Mouse (Mus musculus): Measurements from ENCODE around the gene Cisd1. TPM values are rescaled to one million over a fixed set of nuclear protein-coding genes. Genes with fewer than 3 reads are reported as not detected.
"Not testable (repeated sequence)": the region's sequence is repeated elsewhere in the genome, so short reads cannot be mapped to it uniquely, and the experiment has no call there.

The Cisd1 gene
- polyA plus RNA-seq (2016; fragmentation: Nextera tagmentation; extraction: Ambion mirVana) = 99.5 and 102 TPM in 2 replicates

DNA sequence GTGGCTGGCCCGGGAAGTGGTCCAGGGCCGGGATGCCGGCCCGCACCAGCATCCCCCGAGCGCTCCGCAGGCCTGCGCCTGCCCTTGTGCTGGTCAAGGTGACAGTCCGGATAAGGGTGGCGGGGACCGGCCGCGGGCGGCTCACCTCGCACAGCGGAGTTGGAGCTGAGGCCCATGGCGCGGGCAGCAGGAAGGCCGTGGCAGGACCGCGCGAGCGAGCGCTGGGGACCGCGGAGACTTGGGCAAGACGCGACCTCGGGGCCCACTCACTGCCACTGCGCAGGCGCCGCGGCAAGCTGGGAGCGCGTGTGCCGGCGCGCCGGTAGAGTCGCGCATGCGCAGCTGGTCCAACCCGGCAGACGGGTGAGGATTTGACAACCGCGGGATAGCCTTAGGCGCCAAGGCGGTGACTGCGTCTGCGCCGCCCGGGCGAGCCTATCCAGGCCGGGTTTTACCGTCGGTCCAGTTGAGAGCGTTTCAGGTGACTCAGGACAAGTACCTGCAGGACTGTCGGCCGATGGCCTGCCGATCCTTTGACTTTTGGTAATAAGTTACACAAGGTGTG is at the start of gene Cisd1:
Cisd1 (minus strand) TSS at position 376 of the 565 bp plus-strand sequence.
- peaks cover 18% of the 10 kb centered on the region for H3K4me1 ChIP-seq
- H3K9me3 ChIP-seq = no peaks in the 10 kb centered on the region
- ATAC-seq (ENCODE audit: insufficient number of reproducible peaks, insufficient read depth, low FRiP score, low TSS enrichment) = peak; percentile 61
- H3K27me3 ChIP-seq = no peaks in the 10 kb centered on the region
- peak within 1 kb of the TSS; percentile 79 for H3K4me3 ChIP-seq
- peak within 1 kb of the TSS; percentile 65 for H3K27ac ChIP-seq
- WGBS = under 1% methylated on average over 60 of the region's 60 CpGs
- H3K9ac ChIP-seq = peak within 1 kb of the TSS; percentile 75
- peak within 1 kb of the TSS; percentile 63 for H3K4me2 ChIP-seq (replicated peaks)
- H3K36me3 ChIP-seq = no peaks in the 10 kb centered on the region

DNA sequence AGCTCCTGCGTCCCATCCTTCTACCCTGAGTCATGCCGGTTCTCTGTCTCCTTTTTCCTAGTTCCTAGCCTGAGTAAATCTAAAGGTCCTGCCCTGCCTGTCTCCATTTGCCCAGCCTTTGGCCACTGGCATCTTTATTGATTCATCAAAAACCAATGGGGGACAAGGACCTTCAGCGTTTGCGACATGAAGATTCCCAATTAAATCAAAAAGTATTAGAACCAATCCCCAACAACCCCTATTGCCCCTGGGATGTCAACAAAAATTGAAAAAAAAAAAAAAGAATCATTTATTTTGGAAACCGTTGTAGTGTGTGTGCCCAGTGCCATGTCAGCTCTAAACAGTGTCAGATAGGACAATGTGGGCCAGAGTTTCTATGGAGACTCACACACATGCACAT is 44.6 kb upstream of the Cisd1 start:
- H3K27ac ChIP-seq = no peak overlapping the region
- H3K9ac ChIP-seq = no peak overlapping the region
- WGBS = 94% methylated on average over 5 of the region's 5 CpGs
- ATAC-seq (ENCODE audit: insufficient number of reproducible peaks, insufficient read depth, low FRiP score, low TSS enrichment) = no peak
- H3K9me3 ChIP-seq = no peaks in the 10 kb centered on the region
- no peaks in the 10 kb centered on the region for H3K27me3 ChIP-seq
- H3K4me3 ChIP-seq = no peak overlapping the region
- H3K4me2 ChIP-seq (replicated peaks) = no peak overlapping the region
- no peaks in the 10 kb centered on the region for H3K4me1 ChIP-seq
- no peaks in the 10 kb centered on the region for H3K36me3 ChIP-seq

DNA sequence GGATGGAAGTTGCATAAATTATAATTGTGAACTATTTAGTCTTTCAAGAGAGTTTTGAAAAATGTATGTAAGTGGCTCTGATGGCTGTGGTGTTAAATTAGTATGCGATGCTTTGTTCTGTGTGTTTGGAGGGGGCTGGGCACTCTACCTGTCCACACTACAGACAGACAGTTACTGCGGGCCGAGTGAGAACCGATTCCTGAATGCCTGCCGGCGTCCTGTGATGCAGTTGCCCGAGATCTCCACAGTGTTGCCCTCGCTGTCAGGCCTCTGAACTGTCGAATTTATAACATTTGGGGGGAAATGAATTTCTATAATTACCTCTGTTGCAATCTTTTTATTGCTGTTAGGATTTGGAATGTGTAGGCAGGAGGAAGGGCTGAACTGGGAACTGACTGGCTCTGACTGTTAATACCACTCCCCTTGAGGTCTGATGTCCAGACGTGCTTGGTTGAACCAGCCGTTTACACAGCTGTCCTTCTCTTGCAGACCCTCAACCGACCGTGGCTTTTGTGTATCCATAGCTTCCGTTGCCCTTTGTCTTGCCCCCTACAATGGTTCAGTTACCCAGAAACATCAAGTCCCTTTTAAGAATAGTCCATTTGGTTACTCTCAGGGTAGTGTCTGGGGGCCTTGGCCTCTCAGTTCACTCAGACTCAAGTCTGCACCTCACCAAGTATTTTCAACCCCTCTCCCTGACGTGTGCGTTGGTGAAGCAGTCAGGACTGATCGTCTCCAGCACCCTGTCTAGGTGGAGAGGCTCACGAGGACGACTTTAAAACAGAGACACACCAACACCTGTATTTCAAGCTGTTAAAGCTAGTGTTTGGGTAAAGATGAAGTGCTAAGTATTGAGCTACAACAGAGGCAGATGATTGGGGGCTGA is 39.6 kb upstream of the Cisd1 start:
- Histone ChIP-seq H3K4me3 (no peak overlapping the region), H3K4me2 (replicated peaks) (no peak overlapping the region), H3K27me3 (no peaks in the 10 kb centered on the region), H3K27ac (no peak overlapping the region), H3K9me3 (no peaks in the 10 kb centered on the region), H3K9ac (no peak overlapping the region), H3K36me3 (0 out of 2 replicates have a peak, but pooled peaks cover 10% of the 10 kb centered on the region), H3K4me1 (no peaks in the 10 kb centered on the region)
- WGBS = 74% methylated on average over 19 of the region's 19 CpGs
- no peak for ATAC-seq (ENCODE audit: insufficient number of reproducible peaks, insufficient read depth, low FRiP score, low TSS enrichment)

DNA sequence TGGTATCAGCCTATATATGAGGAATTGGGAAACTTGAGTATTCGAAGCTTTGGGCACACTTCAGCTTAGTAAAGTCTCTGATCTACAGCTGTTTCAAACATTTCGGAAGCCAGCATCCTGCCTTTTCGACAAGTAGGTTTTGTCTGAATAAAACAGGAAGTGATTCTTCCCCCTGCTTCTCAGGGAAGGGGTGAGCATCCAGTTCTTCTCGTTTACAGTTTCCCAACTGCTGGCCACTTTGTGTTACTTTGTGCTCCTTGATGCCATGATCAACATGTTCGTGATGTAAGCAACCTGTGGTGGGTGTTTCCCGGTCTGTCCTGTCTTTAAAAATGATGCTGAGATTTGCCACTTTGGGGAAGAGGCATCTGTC is 38.8 kb upstream of the Cisd1 start:
- not testable (repeated sequence) for ATAC-seq (ENCODE audit: insufficient number of reproducible peaks, insufficient read depth, low FRiP score, low TSS enrichment); H3K27me3 ChIP-seq; H3K4me3 ChIP-seq; H3K9ac ChIP-seq; H3K27ac ChIP-seq; H3K4me2 ChIP-seq (replicated peaks); H3K4me1 ChIP-seq; H3K9me3 ChIP-seq
- 79% methylated on average over 6 of the region's 6 CpGs for WGBS
- peaks cover 18% of the 10 kb centered on the region for H3K36me3 ChIP-seq

DNA sequence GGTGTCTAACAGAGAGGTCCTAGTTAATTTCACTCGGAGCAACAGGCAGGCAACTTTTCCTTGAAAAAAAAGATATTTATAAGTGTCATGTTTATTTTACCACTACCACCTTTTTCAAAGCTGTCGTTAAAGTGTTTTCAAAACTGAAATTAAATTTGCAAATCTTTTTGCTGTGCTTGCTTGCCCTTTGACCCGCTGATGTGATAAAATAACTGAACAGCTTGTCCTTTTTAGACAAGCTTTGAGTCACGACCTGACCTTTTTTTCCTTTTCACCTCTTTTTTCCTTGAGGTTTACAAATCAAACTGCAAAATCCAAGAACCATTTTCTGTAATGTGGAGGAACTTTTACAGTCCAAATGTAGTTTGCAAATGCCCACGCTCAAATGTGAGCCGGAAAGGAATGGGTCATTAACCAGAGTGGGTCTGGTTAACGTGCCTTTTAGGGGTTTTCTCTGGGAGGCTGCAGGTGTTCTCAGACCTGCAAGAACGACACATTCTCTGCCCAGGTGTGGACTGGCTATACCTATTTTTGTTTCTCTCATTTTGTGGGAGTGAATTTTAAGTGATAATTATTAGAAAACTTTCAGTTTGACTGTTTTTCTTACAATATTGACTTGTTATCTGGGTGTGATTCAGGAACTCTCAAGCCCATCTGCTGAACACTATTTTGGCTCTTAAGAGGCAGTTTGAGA is 38.3 kb upstream of the Cisd1 start:
- Histone ChIP-seq H3K27ac (no peak overlapping the region), H3K9me3 (no peaks in the 10 kb centered on the region), H3K36me3 (peaks cover 19% of the 10 kb centered on the region), H3K4me2 (replicated peaks) (no peak overlapping the region), H3K4me1 (no peaks in the 10 kb centered on the region), H3K9ac (no peak overlapping the region), H3K27me3 (no peaks in the 10 kb centered on the region), H3K4me3 (no peak overlapping the region)
- WGBS = 71% methylated on average over 8 of the region's 8 CpGs
- no peak for ATAC-seq (ENCODE audit: insufficient number of reproducible peaks, insufficient read depth, low FRiP score, low TSS enrichment)

DNA sequence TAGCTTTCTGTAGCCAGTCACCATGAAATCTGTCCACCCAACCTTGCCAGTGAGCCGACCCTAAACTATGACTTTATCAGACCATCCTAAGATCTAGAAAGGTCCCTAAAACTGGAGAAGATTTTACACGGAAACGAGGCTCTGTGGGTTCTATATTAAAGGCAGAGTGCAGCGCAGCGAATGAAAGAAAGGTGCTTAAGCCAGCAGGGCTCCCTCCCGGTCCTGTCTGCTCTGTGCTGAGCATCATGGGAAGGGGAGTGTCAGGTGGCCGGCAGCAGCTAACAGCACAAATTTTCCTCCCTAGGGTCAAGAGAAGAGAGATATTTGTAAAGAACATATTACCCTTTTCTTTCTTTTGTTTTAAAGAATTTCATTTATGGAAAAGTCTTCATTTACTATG is 37.4 kb upstream of the Cisd1 start:
- H3K9me3 ChIP-seq = no peaks in the 10 kb centered on the region
- H3K27ac ChIP-seq = no peak overlapping the region
- no peaks in the 10 kb centered on the region for H3K27me3 ChIP-seq
- H3K4me2 ChIP-seq (replicated peaks) = no peak overlapping the region
- H3K9ac ChIP-seq = no peak overlapping the region
- 78% methylated on average over 7 of the region's 7 CpGs for WGBS
- H3K4me3 ChIP-seq = no peak overlapping the region
- H3K36me3 ChIP-seq = peaks cover 21% of the 10 kb centered on the region
- no peak for ATAC-seq (ENCODE audit: insufficient number of reproducible peaks, insufficient read depth, low FRiP score, low TSS enrichment)
- no peaks in the 10 kb centered on the region for H3K4me1 ChIP-seq

DNA sequence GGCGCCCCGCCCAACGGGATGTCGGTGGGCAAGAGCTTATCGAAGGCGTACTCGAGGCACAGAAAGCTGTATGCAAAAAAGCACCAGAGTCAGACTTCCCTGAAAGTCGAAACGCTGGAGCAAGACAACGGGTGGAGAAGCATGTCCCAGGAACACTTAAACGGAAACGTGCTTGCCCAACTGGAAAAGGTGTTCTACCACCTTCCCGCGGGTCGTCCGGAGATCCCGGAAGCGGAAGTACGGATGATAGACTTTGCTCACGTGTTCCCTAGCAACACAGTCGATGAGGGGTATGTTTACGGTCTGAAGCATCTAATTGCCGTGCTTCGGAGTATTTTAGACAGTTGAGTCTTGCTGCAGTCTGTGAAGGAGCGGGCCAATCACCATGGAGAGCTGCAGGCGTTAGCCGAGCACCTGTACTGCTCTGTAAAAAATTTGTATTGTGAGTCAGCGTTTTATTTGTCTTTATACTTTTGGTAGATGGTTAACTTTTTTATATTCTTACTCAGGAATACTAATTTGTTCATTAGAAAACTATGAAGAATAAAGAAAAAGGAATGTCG is 36.8 kb upstream of the Cisd1 start:
- H3K4me3 ChIP-seq = no peak overlapping the region
- H3K4me2 ChIP-seq (replicated peaks) = no peak overlapping the region
- 91% methylated on average over 29 of the region's 29 CpGs for WGBS
- H3K9ac ChIP-seq = no peak overlapping the region
- no peaks in the 10 kb centered on the region for H3K4me1 ChIP-seq
- no peak for ATAC-seq (ENCODE audit: insufficient number of reproducible peaks, insufficient read depth, low FRiP score, low TSS enrichment)
- no peaks in the 10 kb centered on the region for H3K27me3 ChIP-seq
- no peaks in the 10 kb centered on the region for H3K9me3 ChIP-seq
- H3K27ac ChIP-seq = no peak overlapping the region
- H3K36me3 ChIP-seq = peaks cover 25% of the 10 kb centered on the region

DNA sequence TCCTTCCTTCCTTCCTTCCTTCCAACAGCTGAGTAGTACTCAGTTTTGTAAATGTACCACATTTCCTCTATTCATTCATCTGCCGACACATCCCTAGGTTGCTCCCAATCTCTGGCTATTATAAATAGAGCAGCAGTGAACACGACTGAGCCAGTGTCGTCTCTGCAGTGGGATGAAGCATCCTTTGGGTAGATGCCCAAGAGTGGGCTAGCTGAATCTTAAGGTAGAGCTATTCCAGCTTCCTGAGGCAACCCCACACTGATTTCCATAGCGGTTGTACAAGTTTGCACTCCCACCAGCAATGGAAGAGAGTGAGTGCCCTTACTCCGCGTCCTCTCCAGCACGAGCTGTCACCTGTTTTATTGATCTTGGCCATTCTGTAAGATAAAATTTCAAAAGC is 35.7 kb upstream of the Cisd1 start:
- Histone ChIP-seq H3K36me3 (peaks cover 25% of the 10 kb centered on the region), H3K4me2 (replicated peaks) (no peak overlapping the region), H3K27ac (no peak overlapping the region), H3K27me3 (no peaks in the 10 kb centered on the region), H3K4me1 (no peaks in the 10 kb centered on the region), H3K9me3 (no peaks in the 10 kb centered on the region), H3K4me3 (no peak overlapping the region), H3K9ac (no peak overlapping the region)
- WGBS = 91% methylated on average over 7 of the region's 7 CpGs
- ATAC-seq (ENCODE audit: insufficient number of reproducible peaks, insufficient read depth, low FRiP score, low TSS enrichment) = no peak

DNA sequence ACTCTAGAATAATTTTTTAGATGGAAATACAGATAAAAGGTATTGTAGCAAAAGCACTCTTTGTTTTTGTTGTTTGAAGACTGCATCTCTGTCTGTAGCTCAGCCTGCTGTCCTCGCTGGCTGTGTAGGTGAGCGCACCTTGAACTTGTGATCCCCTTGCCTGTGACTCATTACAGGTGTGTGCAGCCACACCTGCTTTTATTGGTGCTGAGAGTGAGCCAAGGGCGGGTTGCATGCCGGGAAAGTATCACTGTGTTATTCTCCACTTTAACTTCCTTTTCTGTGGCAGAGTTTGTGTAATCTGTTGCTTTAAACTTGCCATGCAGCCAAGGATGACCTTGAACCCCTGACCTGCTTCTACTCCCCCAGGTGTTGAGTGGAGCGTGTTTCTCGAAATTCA is 31.3 kb upstream of the Cisd1 start:
- no peak for ATAC-seq (ENCODE audit: insufficient number of reproducible peaks, insufficient read depth, low FRiP score, low TSS enrichment)
- Histone ChIP-seq H3K27ac (no peak overlapping the region), H3K4me3 (no peak overlapping the region), H3K9me3 (no peaks in the 10 kb centered on the region), H3K9ac (no peak overlapping the region), H3K36me3 (peaks cover 23% of the 10 kb centered on the region), H3K4me1 (no peaks in the 10 kb centered on the region), H3K27me3 (no peaks in the 10 kb centered on the region), H3K4me2 (replicated peaks) (no peak overlapping the region)
- WGBS = 91% methylated on average over 6 of the region's 6 CpGs

DNA sequence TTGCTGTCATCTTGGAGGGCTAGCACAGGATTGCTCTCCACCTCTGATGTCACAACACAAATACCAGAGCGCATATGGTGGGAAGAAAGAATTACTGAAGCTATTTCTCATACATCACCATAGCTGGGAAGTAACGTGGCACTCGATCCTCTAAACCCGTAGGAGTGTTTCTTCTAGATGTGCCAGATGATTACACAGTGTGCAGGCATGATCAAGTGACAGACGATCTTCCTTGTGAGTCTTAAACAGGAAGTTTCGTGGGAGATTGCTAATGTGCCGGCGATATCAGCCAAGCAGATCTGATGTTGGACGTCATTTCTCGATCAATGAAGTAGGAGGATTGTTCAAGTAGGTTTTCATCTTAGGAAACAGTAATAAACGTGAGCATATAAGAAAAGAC is 29.0 kb upstream of the Cisd1 start:
- 84% methylated on average over 11 of the region's 11 CpGs for WGBS
- Histone ChIP-seq H3K36me3 (peaks cover 13% of the 10 kb centered on the region), H3K27ac (no peak overlapping the region), H3K4me3 (no peak overlapping the region), H3K4me2 (replicated peaks) (no peak overlapping the region), H3K9me3 (no peaks in the 10 kb centered on the region), H3K9ac (no peak overlapping the region), H3K27me3 (no peaks in the 10 kb centered on the region), H3K4me1 (no peaks in the 10 kb centered on the region)
- ATAC-seq (ENCODE audit: insufficient number of reproducible peaks, insufficient read depth, low FRiP score, low TSS enrichment) = no peak

DNA sequence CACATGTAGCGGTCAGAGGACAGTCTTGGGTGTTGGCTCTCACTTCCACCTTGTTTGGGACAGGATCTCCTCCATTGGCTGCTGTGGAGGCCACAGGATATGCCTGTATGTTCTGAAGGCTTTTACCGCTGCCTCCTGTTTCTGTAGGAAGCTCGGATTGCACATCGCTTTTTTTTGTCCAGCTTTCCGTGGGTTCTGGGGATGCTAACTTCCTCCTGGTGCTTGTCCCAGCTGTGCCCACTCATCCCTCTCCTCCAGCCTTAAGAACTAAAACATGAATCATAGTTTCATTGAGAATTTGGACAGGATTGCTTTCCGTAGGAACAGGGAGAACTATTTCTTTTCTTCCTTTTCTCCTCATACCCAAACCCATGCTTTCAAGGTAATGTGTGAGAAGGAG is 27.1 kb upstream of the Cisd1 start:
- peaks cover 6% of the 10 kb centered on the region; the same call in 1 of the 2 replicates for H3K36me3 ChIP-seq
- 72% methylated on average over 6 of the region's 6 CpGs for WGBS
- H3K27me3 ChIP-seq = no peaks in the 10 kb centered on the region
- H3K4me2 ChIP-seq (replicated peaks) = no peak overlapping the region
- no peak overlapping the region for H3K9ac ChIP-seq
- H3K4me3 ChIP-seq = no peak overlapping the region
- no peak for ATAC-seq (ENCODE audit: insufficient number of reproducible peaks, insufficient read depth, low FRiP score, low TSS enrichment)
- no peak overlapping the region for H3K27ac ChIP-seq
- H3K9me3 ChIP-seq = no peaks in the 10 kb centered on the region
- no peaks in the 10 kb centered on the region for H3K4me1 ChIP-seq
